Mouse (Mus musculus): ENCODE results near the gene Mink1.

The Mink1 gene

DNA sequence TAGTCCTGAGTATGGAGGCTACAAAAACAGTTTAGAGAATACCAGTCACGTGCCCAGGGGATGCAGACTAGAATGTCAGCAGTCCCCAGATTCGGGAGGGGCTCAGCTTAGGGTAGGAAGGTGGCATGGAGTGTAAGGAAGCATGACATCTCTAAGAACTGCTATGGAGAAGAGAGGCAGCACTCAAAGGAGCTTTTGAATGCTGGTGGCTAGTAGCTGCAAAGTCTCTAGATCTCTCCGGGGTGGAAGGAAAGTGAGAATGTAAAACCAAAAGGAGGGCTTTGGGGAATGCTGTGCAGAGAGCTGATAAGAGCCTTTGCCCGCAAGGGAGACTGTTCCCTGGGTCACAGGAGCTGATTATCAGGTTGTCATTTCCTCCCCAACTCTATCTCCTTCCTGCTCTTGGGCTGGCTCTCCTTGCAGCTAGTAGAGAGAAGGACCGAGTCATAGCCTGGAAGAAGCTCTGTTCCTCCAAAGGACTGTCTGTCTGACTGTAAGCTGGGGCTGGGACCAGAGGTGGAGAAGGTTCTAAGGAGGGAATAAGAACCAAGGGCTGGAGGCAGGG, 76.1 kb downstream of the Mink1 start, which contains the start of gene Gp1ba:
TSS of gene Gp1ba (plus strand) at position 409 of the 565 bp plus-strand sequence.
- DNase-seq, result no peak

DNA sequence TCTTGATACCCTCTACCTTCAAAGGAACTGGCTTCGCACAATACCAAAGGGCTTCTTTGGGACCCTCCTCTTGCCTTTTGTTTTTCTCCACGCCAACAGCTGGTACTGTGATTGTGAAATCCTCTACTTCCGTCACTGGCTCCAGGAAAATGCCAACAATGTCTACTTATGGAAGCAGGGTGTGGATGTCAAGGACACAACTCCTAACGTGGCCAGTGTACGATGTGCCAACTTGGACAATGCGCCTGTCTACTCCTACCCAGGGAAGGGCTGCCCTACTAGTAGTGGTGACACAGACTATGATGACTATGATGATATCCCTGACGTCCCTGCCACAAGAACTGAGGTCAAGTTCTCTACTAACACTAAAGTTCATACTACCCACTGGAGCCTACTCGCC, 77.3 kb downstream of the Mink1 start:
- DNase-seq, result no peak

DNA sequence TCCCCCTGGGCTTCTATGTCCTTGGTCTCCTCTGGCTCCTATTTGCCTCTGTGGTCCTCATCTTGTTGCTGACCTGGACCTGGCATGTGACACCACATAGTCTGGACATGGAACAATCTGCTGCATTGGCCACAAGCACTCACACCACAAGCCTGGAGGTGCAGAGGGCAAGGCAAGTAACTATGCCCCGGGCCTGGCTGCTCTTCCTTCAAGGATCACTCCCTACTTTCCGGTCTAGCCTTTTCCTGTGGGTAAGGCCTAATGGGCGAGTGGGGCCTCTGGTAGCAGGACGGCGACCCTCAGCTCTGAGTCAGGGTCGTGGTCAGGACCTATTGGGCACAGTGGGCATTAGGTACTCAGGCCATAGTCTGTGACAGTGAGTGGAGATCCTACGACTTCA, 78.6 kb downstream of the Mink1 start:
- no peak for DNase-seq

DNA sequence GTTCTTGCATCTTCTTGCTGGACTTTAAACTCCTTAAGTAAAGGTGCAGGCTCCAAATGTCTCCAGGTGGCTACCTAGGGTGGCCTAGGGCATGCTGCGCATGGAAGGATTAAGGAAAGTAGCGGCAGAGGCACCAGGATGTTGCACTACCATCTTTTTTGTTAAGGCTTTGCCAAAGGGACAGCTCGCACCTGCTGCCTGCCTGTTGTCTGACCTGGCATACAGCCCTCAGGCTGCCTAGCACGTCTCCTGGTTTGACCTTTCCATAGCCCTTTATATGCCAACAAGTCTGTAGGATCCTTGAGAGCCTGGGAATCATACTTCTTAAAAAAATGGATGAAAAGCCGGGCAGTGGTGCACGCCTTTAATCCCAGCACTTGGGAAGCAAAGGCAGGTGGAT, 80.4 kb downstream of the Mink1 start:
- no peak for DNase-seq

DNA sequence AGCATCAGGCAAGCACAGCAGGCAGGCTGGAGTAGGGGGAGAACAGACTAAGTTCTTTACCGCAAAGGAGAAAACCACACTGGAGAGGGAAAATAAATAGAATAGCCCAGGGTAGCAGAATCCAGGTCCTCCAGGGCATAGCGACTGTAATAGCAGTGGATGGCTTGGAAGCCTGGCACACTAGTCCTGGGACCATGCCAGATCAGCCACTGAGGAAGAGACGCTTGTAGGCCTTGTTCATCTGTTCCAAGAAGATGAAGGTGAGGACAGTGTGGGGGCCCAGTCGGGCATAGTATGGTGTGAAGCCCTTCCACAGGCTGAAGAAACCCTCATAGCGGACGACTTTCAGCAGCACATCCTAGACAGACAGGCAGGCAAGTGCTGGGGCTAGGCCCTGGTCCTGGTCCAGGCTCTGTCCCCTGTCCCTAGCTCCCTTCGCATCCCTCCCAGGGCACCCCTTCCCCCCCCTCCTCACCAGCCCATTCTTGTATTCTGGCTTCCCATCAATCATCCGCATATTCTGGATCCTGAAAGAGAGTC, 82.0 kb downstream of the Mink1 start:
- DNase-seq, result no peak

DNA sequence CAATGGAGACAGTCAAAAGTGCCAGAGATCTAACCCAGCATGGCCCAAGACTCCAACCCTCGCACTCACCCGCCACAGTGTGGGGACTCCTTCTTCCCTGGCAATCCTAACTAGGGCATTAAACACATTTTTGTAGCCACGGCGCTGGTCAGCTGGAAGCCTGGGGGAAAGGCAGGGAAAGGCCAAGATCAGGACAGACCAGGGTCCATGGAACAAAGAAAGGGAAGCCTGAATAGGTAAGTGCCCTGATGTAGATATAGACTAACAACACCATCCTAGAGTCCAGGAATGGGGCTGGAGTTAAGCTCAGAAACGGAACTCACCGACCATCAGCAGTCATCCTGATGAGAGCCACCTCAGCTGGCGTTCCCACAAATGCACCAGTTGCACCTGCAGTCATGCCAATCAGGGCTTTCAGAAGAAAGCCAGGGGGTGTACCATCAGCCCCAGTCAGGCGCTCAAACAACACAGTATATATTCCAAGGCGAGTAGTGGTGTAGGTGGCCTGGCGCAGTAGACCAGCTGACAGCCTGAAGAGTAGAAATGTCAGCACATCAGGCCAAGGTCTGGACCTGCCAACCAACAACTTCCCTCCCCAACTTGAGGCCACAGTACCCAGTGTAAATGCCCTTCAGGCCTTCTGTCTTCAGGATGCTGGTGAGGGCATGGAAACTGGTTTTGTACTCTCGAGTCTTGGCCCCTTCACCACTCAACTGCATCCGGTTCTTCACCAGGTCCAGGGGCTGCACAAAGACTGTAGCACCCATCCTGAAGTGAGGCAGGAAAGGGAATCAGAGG, 83.0 kb downstream of the Mink1 start:
- no peak for DNase-seq

DNA sequence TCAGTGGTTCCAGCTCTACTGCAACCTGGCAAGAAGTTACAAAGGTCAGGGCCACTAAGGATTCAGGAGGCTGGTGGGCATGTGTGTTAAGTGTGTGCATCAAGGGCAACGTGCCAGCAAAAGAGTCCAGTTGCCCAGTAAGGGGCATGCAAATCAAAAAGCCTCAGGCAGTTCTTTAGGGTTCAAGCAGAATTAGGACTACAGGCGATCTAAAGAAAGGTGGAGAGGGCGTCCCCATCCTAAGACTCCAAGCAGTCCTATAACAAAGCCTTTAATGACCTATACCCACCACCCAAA, 83.5 kb downstream of the Mink1 start:
- peak; percentile 45 for DNase-seq

DNA sequence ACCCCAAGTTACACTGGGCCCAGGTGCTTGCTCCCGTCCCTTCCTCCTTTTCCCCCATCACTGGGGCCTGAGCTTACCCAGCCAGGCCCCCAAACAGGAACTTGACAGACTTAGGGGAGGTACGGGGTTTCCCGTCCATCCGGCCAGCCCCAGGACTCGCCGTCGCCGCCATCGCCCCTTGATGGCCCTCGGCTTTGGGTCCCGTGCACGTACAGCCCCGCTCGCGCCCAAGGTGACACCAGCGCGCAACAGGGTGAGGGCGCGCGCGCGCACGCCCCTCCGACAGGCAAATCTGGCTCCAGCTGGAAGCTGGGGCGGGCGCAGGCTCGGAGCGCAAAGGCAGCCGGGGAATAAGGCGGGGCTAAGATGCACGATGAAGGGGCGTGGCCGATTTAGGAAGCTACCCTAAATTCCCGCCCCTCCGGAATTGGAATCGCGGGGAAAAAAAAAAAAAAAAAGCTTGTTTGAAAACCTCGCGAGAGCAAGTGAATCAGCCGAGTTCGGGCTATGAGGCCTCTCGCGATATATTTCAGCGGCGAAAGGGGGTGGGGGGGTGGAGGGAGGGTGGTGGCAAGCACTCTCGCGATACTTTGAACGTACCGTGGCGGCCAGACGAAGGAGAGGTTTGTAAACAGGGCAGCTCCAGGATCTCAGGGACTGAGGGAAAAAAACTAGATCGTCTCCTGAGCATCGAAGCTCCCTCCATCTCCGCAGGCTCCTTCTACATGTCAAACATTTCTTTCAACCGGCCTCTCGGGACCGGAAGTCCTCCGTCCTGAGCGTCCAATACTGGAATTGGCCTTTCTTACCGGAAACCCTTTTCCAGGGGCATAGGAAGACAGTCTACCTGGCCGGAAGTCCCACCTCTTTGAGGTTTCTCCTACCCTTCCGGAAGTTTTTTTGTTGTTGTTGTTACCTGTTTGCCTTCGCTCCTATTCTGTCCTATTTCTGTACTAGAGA, 84.3 kb downstream of the Mink1 start, which contains the start of the genes Rnf167 and Slc25a11:
TSS of gene Rnf167 (plus strand) at position 545 of the 960 bp plus-strand sequence.
TSS of gene Slc25a11 (minus strand) at position 789 of the 960 bp plus-strand sequence.
- DNase-seq, result peak; percentile 96

DNA sequence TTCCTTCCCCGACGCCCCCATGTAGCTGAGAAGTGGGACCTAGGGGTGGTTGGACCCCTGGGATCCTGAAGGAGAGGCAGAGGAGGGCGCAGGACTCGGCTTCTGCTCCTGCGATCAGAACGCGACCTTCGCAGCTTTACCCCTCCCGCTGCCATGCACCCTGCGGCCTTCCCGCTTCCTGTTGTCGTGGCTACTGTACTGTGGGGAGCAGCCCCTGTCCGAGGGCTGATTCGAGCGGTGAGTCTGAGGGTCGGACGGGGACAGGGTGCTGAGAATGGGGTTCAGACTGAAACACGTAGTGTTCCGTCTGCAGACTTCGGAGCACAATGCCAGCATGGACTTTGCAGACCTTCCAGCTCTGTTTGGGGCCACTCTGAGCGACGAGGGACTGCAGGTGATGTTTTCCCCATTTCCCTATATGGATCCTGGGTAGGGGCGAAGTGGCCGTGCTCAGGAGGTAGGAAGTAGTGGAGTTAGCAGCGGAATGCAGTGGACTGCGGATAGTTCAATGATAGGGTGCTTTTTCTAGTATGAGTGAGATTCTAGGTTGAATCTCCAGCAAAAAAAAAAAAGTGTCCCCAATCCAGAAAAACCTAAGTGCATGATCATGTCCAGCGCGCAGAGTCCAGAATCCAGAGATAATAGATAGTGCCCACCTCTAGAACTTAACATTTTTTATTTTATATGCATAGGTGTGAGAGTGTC, 85.2 kb downstream of the Mink1 start:
- peak; percentile 47 for DNase-seq

DNA sequence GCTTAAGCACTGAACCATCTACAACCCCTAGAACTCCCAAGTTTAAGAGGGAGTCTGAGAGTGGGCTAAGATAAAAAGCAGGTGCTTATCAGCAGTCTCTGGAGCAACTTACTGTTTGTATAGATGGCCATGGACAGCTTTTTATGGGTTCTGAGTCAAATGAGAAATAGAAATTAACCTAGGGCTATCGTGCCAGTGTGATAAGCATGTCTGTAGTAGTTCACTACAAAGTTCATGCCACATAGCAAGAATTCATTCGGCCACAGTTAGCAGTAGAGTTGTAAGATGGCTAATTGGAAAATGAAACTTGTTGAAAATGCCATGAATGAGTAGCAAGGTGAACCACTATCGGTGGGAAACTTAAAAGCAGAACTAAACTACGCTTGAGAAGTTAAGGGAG, 85.8 kb downstream of the Mink1 start:
- no peak for DNase-seq

DNA sequence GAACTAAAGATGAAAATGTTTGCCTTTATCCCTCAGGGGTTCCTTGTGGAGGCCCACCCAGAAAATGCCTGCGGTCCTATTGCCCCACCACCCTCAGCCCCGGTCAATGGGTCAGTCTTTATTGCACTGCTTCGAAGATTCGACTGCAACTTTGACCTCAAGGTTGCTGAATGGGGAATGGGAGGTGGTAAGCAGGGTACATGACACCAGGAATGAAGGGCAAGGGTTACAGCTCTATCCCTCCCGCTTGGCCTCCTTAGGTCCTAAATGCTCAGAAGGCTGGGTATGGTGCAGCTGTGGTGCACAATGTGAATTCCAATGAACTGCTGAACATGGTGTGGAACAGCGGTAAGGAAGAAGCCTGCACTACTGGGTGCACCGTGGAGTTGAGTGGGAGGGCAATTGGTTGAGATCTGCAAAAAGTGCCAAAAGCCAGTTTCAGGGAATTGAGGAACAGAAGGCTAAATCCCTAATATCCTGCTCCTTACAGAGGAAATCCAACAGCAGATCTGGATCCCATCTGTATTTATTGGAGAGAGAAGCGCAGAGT, 86.6 kb downstream of the Mink1 start:
- no peak for DNase-seq

DNA sequence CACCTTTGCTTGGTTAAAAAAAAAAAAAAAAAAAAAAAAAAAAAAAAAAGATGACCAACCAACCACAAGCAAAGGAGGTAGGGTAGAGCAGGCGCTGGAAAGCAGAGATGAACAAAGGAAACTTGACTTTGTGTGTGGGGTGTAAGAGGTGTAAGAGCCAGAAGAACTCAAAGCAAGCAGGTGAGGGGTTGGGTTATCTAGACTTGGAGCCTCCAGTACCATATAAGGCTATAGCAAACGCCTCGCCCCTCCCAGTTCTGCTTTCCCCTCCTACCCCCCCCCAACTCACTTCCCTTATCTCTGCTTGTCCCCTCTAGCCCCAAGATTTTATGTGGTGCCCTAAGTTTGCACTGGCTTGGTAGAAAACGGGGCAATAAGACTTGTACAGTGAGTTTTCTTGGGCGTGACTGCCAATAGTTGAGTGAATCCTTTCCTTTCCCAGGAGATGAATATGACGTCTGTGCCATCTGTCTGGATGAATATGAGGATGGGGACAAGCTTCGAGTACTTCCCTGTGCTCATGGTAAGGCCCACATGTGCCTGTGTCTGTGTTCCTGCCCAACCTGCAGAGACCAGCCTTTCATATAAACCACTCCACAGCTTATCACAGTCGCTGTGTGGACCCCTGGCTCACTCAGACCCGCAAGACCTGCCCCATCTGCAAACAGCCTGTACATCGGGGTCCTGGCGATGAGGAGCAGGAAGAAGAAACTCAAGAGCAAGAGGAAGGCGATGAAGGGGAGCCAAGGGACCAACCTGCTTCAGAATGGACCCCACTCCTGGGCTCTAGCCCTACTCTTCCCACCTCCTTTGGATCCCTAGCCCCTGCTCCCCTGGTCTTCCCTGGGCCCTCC, 87.9 kb downstream of the Mink1 start:
- DNase-seq, result no peak

DNA sequence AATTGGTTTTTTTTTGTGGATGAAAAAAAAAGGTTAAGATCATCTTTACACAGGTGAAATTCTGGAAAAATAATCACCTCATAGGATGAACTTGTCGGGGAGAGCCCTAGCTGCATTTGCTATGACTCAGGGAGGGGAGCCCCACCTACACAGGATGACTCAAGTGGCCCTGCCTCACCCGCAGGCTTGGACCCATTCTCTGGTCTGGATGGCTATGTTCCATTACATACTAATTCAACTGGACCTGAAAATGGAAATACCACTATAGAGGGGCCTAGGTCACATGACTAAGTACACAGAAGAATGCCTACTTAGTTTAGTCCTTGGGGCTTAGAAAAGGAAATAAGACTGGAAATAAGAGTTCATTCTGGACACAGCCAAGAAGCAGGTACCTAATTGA, 88.7 kb downstream of the Mink1 start:
- no peak for DNase-seq

DNA sequence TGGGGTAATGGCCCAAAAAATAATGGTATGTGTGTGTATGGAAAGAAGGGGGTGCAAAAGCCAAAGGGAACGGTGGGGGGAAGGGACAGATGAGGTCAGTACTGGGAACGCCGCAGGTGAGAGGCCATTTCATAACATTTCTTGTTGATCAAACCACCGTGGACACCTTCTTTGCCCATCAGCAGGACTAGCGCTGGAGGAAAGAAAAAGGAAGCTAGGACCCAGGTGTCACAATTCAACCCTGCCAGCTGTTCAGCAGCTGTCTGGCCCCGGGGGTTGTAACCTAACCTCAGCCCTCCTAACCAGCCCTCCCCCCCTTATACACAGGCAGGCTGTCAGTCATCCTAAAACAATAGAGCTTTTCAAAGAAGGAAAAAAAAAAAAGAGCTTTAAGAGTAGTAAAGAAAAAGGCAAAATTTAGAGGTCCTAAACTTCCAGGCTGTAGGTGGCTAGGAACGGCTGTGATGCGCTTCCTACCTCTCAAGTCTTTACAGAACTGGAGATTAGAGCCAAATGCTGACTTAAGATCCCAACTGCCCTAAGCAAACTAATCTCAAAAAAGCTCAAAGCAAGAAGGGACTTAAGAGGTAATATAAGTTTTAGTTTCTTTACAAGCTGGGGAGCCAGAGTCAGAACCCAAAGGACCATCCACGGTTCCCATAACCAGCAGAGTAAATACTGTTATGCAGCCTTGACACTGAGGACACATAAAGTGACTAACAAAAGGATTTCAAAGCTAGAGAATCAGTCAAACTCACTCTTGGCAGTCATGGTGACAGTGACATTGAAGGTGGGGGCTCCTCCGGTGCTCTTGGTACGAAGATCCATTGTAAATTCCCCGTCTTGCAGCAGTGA, 89.6 kb downstream of the Mink1 start:
- no peak for DNase-seq

DNA sequence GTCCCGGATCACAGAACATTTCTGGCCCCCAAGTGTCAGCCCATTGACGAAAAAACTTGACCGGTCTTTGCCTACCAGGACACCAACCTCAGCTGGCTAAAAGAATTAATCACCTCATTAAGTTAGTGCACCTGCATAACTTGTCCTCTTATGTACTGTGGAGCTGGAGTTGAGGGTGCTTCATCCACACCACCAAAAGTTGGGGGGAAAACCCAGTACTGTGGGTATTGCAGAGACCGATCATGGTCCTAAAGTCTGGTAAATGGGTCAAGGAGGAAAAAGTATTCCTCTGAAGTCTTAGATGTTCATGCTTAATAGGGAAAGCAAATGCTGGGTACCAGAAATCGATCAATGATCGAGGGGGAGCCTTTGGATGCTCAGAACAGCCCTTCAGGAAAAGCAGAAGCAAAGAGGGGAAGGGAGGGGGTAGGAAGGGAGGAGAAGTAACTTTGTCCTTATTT, 90.2 kb downstream of the Mink1 start:
- no peak for DNase-seq

DNA sequence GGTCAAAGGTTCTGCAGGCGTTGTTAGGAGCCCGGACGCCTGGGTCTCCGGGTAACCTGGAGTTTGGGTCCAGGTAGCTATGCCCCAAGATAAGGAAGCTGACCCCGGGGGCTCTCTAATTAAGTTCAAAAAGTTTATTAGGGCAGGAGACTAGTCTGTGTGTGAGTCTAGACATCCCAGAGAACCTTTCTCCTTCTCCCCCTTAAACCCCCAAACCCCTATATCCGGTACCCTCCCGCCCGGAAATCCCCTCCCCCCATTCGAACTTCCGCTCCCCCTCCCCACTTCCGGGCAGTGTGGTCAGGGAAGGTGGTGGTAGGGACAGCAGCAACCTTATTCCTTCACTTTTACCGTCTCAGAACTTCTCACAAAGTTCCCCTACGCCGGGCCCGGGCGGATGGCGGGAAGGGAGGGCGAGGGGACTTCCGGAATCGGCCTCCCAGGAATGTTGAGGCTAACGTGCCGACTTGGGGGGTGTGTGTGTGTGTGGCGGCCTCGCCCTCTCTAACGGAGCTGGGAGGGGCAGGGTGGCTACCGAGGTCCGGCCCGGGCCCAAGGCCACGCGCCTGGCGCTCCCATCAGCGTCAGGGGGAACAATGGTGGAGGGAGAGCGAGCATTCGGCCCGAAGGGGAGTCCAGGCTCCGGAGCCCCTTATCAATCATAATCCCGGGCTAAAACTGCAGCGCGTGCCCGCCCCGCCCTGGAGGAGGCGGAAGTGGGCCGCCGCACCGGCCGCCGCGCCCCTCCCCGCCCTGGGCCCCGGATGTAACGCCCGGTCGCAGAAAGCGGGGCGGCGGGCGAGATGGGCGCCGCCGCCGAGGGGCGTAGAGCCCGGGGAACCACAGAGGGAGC, 90.9 kb downstream of the Mink1 start:
- peak; percentile 71 for DNase-seq

DNA sequence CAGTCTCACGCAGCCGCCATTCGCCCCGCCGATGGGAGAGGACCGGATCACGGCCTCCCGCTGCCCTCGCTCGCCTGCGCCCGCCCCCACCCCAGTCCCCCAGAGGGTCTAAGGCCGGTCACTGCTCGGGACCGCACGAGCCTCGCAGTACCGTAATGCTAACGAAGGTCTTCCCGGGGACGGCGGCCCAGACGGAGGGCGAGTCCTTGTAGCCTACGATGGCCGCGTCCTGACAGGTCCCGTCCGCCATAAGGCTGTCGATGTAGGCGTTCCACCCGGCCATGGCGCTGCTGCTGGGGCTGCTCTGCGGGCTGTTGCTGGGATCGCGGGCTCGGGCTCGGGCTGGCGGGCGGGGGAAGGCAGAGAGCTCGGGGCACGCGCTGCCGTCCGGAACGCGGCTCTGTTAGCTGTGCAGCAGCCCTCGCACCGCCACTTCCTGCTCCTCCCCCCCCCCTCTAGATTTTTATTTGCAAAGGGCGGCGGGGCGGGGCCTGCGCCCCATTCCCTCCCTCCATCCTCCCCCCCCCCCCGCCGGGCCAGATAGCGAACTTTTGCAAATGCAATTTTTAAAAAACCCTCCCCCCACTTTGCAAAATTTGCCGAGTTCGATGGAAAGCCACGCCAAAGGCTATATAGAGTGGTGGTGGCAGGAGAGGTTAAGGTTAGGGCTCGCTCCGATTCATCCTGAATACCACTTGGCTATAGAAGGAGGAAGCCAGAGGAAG, 91.7 kb downstream of the Mink1 start, which contains the start of gene Pfn1:
TSS of gene Pfn1 (minus strand) at position 447 of the 725 bp plus-strand sequence.
- DNase-seq, result peak; percentile 76

DNA sequence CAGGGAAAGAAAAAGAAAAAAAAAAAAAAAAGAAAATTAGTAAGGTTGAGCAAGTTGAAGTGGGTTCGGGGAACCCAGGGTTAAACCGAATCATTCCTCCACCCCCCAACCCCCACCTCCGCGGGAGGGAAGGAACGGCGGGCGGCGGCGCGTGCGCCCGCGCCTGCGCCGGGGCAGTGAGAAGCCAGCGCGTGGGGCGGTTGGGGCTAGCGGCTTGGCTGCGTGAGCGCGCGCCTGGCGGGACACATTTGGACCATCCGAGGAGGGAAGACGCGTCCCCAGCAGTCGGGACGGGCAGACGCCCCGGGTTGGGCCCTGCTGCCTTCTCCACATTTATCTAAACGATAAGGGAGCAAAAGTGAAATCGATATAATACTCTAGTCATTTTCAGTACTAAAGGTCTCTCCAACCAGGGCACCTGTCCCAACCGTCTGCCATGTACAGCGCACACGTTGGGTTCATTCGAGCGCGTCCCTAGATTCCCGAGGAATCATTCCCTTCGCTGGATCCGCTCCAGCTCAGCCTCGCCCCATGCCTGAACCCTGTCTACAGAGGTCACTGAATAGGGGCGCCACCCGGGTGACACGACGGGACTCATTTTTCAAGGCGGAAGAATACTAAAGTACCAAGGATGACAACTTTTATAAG, 92.4 kb downstream of the Mink1 start:
- DNase-seq, result peak; percentile 85
